Mouse (Mus musculus) midbrain, embryonic 13.5 days (tissue): ENCODE results near the gene Gzmd. TPM values are rescaled to one million over a fixed set of nuclear protein-coding genes. Genes with fewer than 3 reads are reported as not detected.
"Not testable (repeated sequence)": the region's sequence is repeated elsewhere in the genome, so short reads cannot be mapped to it uniquely, and the experiment has no call there.

Experiments
- ATAC-seq: fragments of 200-750 bp; cut with Nextera tagmentation; 2 replicates; pipeline ENCODE4 v1.8.0; 2017; ENCODE audit warnings: mild to moderate bottlenecking, moderate TSS enrichment, moderate library complexity
- H3K27ac ChIP-seq: fragments of 300-500 bp; sonication (generic); 2 replicates; pipeline ENCODE4 v1.5.1; 2015; ENCODE audit warnings: inconsistent platforms, mild to moderate bottlenecking, moderate library complexity
- H3K27me3 ChIP-seq: fragments of 300-500 bp; sonication (generic); 2 replicates; pipeline ENCODE4 v1.6.1; 2015; ENCODE audit warnings: mild to moderate bottlenecking, inconsistent platforms
- H3K36me3 ChIP-seq: fragments of 300-500 bp; sonication (generic); 2 replicates; pipeline ENCODE4 v1.6.1; 2015; ENCODE audit warnings: mild to moderate bottlenecking, inconsistent platforms
- H3K4me1 ChIP-seq: fragments of 300-500 bp; sonication (generic); replicated peaks from 2 replicates; pipeline ENCODE4 v1.6.1; 2015; ENCODE audit warnings: inconsistent platforms
- H3K4me2 ChIP-seq: fragments of 300-500 bp; sonication (generic); replicated peaks from 2 replicates; pipeline ENCODE4 v1.6.1; 2015; ENCODE audit warnings: moderate library complexity, mild to moderate bottlenecking, inconsistent platforms
- H3K4me3 ChIP-seq: fragments of 300-500 bp; sonication (generic); replicated peaks from 2 replicates; pipeline ENCODE4 v1.5.1; 2015; ENCODE audit warnings: mild to moderate bottlenecking, inconsistent platforms
- H3K9ac ChIP-seq: fragments of 300-500 bp; sonication (generic); replicated peaks from 2 replicates; pipeline ENCODE4 v1.6.1; 2015; ENCODE audit warnings: mild to moderate bottlenecking, inconsistent platforms
- H3K9me3 ChIP-seq: fragments of 300-500 bp; sonication (generic); 2 replicates; pipeline ENCODE4 v1.6.1; 2016; ENCODE audit warnings: mild to moderate bottlenecking, inconsistent platforms
- WGBS: fragments of 180-500 bp; shearing (Covaris S2); methylation state at CpG from one replicate; pipeline ENCODE4 v1.1.7; 2015; 5-methylcytosine and 5-hydroxymethylcytosine counted together
- polyA plus RNA-seq: library from polyadenylated mRNA; unstranded; fragments of >200 nt; fragmentation: Nextera tagmentation; extraction: Ambion mirVana; gene quantifications from 2 replicates; pipeline ENCODE4 v1.2.1, GENCODE M21; 2015

Gzmd gene
- polyA plus RNA-seq: not detected in 2 replicates

DNA sequence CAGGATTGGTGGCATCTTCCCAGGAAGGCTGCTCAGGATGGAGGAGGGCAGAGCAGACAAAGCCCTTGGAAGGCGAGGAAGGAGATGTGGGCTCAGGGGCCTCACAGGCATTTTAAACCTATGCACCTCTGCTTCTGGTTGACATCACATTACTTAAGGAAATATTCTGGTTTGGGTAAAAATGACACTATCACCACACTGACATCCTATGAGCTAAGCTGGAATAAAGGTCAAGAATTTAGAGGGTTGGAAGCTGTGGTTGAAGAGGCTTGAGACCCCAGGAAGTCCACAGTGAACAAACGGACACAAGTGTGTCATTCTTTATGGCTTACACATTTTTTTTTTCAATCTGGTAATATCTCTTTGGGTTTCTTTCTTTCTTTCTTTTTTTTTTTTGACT lies at the start of gene Gzmd:
Gene Gzmd, minus strand, starts transcription at position 101 of the 400 bp plus-strand sequence.
- not testable (repeated sequence) for H3K27me3 ChIP-seq, H3K27ac ChIP-seq, H3K4me1 ChIP-seq, H3K36me3 ChIP-seq, H3K9me3 ChIP-seq, H3K4me3 ChIP-seq, ATAC-seq, H3K9ac ChIP-seq, H3K4me2 ChIP-seq
- WGBS: 84% methylated on average over 2 of the region's 2 CpGs

DNA sequence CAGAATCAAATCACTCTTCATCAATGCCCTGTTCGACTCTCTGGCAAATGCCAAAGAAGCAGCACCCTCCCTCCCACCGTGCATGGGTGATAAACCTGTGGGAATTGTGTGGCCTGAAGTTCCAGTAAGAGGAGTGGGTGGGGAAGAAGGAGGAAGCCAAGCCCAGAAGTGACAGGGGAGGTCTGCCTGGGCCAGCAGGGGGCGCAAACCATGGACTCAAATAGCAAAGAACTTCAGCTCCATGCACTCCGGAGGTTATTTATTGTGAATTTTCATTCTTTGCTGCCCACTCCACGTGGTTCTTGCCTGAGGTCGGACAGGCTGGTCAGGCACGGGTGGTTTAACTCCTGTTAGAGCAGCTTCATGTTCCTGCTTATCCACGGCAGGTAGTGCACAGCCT lies 45.2 kb upstream of the Gzmd start:
- H3K9me3 ChIP-seq, H3K9ac ChIP-seq, H3K36me3 ChIP-seq, H3K4me3 ChIP-seq, H3K27ac ChIP-seq, H3K4me1 ChIP-seq, ATAC-seq, H3K27me3 ChIP-seq, H3K4me2 ChIP-seq: not testable (repeated sequence)
- 31% methylated on average over 8 of the region's 8 CpGs for WGBS

DNA sequence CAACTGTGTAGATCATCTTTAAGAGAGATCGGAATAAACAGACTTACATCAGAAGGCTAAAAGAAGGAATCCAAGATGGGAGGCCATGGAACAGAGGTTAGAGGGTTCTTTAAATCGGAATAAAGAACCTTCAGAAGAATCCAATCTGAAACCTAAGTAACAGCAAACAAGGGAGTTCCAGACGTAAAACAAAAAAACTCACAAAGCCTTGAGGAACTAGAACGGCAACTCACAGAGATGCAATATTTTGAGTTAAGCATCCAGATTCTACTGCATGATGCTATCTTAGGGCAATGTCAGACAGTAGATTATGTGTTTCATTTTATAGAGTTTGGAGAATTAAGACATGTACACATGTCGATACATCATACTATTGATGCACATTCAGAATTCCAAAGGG lies 42.1 kb upstream of the Gzmd start, which contains the start of gene Gzmn:
Gene Gzmn, minus strand, starts transcription at position 101 of the 400 bp plus-strand sequence.
- Histone ChIP-seq H3K4me1 (no peaks in the 10 kb centered on the region), H3K4me3 (no peak within 1 kb of the TSS), H3K27me3 (no peaks in the 10 kb centered on the region), H3K9me3 (no peaks in the 10 kb centered on the region), H3K27ac (no peak within 1 kb of the TSS), H3K9ac (no peak within 1 kb of the TSS), H3K4me2 (no peak within 1 kb of the TSS), H3K36me3 (no peaks in the 10 kb centered on the region)
- no peak for ATAC-seq
- WGBS: 91% methylated on average over 5 of the region's 5 CpGs

DNA sequence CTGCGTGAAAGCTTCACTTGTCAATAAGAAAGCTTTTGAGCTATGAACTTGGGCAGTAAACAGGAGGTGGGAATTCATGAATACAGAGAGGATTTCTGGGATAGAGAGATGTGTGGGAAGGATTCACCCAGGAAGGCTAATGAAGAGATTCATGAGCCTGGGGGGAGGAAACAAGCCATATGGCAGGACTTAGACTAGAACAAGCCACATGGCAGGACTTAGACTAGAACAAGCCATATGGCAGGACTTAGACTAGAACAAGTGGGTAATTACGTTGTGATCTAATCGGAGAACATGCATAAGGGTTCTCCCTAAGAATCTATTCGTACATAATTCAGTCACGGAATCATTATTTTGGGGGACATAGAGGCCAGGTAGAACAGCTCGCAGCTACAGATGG lies 41.0 kb upstream of the Gzmd start:
- no peak overlapping the region for H3K4me2 ChIP-seq
- WGBS: 93% methylated on average over 6 of the region's 6 CpGs
- H3K27ac ChIP-seq: no peak overlapping the region
- no peaks in the 10 kb centered on the region for H3K36me3 ChIP-seq
- no peak overlapping the region for H3K9ac ChIP-seq
- no peak for ATAC-seq
- no peak overlapping the region for H3K4me3 ChIP-seq
- no peaks in the 10 kb centered on the region for H3K4me1 ChIP-seq
- no peaks in the 10 kb centered on the region for H3K27me3 ChIP-seq
- no peaks in the 10 kb centered on the region for H3K9me3 ChIP-seq

DNA sequence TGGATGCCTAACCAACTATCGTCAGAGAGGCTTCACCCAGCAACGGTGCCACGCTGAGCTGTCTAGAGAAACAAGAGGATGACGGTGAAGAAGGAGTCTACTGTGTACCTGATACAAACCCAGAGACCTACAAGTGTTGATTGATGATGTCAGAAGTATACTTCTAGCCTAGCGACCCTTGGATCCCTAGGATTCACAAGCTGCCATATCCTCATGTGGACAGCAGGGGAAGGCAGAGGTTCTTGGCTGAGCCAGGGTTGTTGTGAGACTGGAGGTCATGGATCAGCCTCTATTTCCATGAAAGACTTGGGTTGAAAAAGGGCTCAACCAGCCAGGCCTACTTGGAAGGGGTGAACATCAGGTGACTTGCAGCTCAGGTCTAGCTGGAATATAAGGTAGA lies 40.3 kb upstream of the Gzmd start:
- H3K27me3 ChIP-seq: no peaks in the 10 kb centered on the region
- H3K4me1 ChIP-seq: no peaks in the 10 kb centered on the region
- H3K27ac ChIP-seq: no peak overlapping the region
- no peak overlapping the region for H3K4me2 ChIP-seq
- no peaks in the 10 kb centered on the region for H3K9me3 ChIP-seq
- H3K36me3 ChIP-seq: no peaks in the 10 kb centered on the region
- H3K9ac ChIP-seq: no peak overlapping the region
- 89% methylated on average over 5 of the region's 5 CpGs for WGBS
- no peak for ATAC-seq
- H3K4me3 ChIP-seq: no peak overlapping the region

DNA sequence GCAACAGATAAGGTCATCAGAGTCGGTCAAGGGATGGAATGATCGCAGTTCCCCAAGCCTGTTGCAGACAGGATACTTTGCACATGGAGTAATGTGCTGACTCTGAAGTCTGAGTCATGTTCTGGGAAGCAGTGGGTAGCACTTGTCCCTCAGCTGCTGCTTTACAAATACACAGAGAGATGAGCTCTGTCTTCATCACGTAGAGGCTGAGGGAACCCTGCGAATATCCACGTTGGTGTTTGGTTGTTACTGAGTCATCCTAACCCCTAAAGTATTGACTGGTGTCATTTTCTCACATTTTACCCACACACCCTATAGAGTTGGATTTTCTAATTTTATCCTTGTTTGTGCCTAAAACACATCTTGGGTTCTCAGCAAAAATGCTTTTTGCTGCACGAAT lies 35.6 kb upstream of the Gzmd start:
- H3K4me3 ChIP-seq: no peak overlapping the region
- no peak overlapping the region for H3K9ac ChIP-seq
- no peak for ATAC-seq
- no peak overlapping the region for H3K4me2 ChIP-seq
- no peaks in the 10 kb centered on the region for H3K36me3 ChIP-seq
- H3K27ac ChIP-seq: no peak overlapping the region
- no peaks in the 10 kb centered on the region for H3K27me3 ChIP-seq
- H3K9me3 ChIP-seq: no peaks in the 10 kb centered on the region
- 86% methylated on average over 6 of the region's 6 CpGs for WGBS
- no peaks in the 10 kb centered on the region for H3K4me1 ChIP-seq

DNA sequence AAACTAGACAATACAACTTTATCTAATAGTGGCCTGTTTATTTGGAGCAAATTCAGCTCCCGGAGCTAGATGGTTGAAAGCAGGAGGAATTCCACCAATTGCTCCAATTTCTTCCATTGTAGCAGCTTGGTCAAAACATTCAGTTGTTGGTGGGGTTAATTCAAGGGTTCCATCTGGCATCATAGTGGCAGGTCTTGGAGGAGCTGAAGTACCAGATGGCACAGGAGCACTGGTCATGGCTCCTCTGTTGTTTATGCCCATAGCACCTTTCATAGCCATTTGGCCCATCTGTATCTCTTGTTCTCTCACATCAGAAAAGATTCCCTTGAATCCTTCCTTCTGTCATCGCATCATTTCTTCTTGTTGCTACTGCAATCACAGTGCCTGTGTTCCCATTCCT lies 29.7 kb upstream of the Gzmd start:
- no peak overlapping the region for H3K4me3 ChIP-seq

DNA sequence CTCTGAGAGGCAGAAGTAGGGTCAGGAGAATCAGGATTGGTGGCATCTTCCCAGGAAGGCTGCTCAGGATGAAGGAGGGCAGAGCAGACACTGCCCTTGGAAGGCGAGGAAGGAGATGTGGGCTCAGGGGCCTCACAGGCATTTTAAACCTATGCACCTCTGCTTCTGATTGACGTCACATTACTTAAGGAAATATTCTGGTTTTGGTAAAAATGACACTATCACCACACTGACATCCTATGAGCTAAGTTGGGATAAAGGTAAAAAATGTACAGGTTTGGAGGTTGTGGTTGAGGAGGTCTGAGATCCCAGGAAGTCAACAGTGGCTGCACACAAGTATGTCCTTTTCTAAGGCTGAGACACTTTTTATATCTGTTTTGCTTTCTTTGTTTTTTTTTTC lies 27.1 kb upstream of the Gzmd start, which contains the start of gene Gzmg:
Gene Gzmg, minus strand, starts transcription at position 101 of the 400 bp plus-strand sequence.
- H3K4me3 ChIP-seq, H3K9me3 ChIP-seq, H3K9ac ChIP-seq, ATAC-seq, H3K36me3 ChIP-seq, H3K4me2 ChIP-seq, H3K27me3 ChIP-seq, H3K4me1 ChIP-seq, H3K27ac ChIP-seq: not testable (repeated sequence)
- WGBS: 89% methylated on average over 2 of the region's 2 CpGs

More for the DNA sequence above, 29.7 kb upstream of the Gzmd start:
- H3K27me3 ChIP-seq: no peaks in the 10 kb centered on the region
- 89% methylated on average over 2 of the region's 2 CpGs for WGBS
- H3K4me2 ChIP-seq: no peak overlapping the region
- H3K36me3 ChIP-seq: no peaks in the 10 kb centered on the region
- no peak for ATAC-seq
- no peak overlapping the region for H3K27ac ChIP-seq
- no peak overlapping the region for H3K9ac ChIP-seq
- H3K9me3 ChIP-seq: no peaks in the 10 kb centered on the region
- no peaks in the 10 kb centered on the region for H3K4me1 ChIP-seq

DNA sequence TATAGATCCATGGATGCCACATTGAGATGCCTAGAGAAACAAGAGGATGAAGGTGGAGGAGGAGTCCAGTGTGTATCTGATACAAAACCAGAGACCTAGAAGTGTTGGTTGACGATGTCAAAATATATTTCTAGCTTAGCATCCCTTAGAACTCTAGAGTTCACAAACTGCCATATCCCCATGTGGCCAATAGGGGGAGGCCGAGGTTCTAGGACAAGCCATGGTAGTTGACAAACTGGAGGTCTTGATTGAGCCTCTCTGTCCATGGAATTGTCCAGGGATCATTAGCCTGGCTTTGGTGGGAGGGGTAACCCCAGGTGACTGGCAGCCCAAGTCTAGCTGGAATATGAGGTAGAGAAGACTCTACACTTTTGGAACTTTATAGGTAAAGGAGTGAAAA lies 22.9 kb upstream of the Gzmd start:
- Histone ChIP-seq H3K36me3 (no peaks in the 10 kb centered on the region), H3K9me3 (no peaks in the 10 kb centered on the region), H3K9ac (no peak overlapping the region), H3K4me2 (no peak overlapping the region), H3K27me3 (no peaks in the 10 kb centered on the region), H3K4me1 (no peaks in the 10 kb centered on the region), H3K4me3 (no peak overlapping the region), H3K27ac (no peak overlapping the region)
- ATAC-seq: no peak
- 69% methylated on average over 2 of the region's 2 CpGs for WGBS

DNA sequence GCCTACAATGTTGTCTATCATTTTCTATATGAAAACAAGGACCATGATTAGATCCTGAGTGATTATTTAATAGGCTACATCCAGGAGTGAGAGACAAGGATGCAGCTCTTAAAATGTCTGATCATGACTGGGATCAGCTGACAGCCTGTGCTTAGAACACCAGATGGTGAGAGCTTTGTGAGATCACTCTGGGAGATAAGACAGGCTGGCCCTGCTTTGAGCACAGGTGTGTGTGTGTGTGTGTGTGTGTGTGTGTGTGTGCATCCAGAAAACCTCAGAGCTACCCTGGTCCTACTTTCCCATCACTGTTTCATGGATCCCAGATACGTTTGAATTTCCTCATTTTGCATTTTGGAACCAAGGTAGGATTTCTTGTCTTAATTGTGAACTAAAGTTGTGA lies 1.3 kb upstream of the Gzmd start:
- not testable (repeated sequence) for H3K27me3 ChIP-seq, H3K36me3 ChIP-seq, H3K9ac ChIP-seq, H3K4me1 ChIP-seq, H3K9me3 ChIP-seq, H3K27ac ChIP-seq, H3K4me2 ChIP-seq, ATAC-seq, H3K4me3 ChIP-seq
- WGBS: 75% methylated on average over 1 of the region's 1 CpGs

DNA sequence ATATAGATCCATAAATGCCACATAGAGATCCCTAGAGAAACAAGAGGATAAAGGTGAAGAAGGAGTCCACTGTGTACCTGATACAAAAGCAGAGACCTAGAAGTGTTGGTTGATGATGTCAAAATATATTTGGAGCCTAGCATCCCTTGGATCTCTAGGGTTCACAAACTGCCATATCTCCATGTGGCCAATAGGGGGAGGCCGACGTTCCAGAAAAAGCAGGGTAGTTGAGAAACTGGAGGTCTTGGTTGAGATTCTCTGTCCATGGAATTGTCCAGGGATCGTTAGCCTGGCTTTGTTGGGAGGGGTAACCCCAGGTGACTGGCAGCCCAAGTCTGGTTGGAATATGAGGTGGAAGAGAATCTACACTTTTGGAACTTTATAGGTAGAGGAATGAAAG lies 4.1 kb downstream of the Gzmd start:
- 51% methylated on average over 3 of the region's 3 CpGs for WGBS
- Histone ChIP-seq H3K4me2 (no peak overlapping the region), H3K9ac (no peak overlapping the region), H3K4me1 (no peaks in the 10 kb centered on the region), H3K36me3 (no peaks in the 10 kb centered on the region), H3K27ac (no peak overlapping the region), H3K9me3 (no peaks in the 10 kb centered on the region), H3K4me3 (no peak overlapping the region), H3K27me3 (no peaks in the 10 kb centered on the region)
- no peak for ATAC-seq

DNA sequence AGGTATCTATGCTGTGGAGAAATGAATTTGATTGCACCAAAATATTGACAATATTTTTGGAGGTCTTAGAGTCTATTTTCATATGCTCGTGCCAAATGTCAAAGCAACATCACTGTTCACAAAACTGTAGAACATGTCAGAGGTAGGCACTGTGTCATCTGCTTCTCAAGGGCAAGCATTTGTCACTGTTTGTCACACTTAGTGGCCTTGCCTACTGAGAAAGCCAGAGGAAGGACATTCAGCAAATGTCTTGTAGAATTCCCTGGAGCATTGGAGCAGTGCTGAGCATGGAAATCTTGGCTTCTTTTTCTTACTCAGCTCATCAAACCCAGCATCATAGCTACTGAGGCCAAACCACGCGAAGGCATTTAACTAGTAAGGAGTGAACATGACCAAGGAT lies 8.9 kb downstream of the Gzmd start:
- ATAC-seq: no peak
- no peaks in the 10 kb centered on the region for H3K4me1 ChIP-seq
- H3K27me3 ChIP-seq: no peaks in the 10 kb centered on the region
- H3K36me3 ChIP-seq: no peaks in the 10 kb centered on the region
- no peak overlapping the region for H3K4me3 ChIP-seq
- no peak overlapping the region for H3K9ac ChIP-seq
- no peaks in the 10 kb centered on the region for H3K9me3 ChIP-seq
- 82% methylated on average over 3 of the region's 3 CpGs for whole genome bisulfite sequencing
- no peak overlapping the region for H3K27ac ChIP-seq
- H3K4me2 ChIP-seq: no peak overlapping the region

DNA sequence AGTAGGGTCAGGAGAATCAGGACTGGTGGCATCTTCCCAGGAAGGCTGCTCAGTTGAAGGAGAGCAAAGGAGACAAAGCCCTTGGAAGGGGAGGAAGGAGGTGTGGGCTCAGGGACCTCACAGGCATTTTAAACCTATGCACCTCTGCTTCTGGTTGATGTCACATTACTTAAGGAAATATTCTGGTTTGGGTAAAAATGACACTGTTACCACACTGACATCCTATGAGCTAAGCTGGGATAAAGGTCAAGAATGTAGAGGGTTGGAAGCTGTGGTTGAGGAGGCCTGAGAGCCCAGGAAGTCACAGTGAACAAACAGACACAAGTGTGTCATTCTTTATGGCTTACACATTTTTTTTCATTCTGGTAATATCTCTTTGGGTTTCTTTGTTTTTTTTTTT lies 11.9 kb downstream of the Gzmd start, which contains the start of gene Gzme:
Gene Gzme, minus strand, starts transcription at position 101 of the 400 bp plus-strand sequence.
- Histone ChIP-seq H3K4me1 (no peaks in the 10 kb centered on the region), H3K4me3 (no peak within 1 kb of the TSS), H3K27me3 (no peaks in the 10 kb centered on the region), H3K9me3 (no peaks in the 10 kb centered on the region), H3K27ac (no peak within 1 kb of the TSS), H3K36me3 (no peaks in the 10 kb centered on the region), H3K9ac (no peak within 1 kb of the TSS), H3K4me2 (no peak within 1 kb of the TSS)
- no peak for ATAC-seq
